In the genomic region with DNA sequence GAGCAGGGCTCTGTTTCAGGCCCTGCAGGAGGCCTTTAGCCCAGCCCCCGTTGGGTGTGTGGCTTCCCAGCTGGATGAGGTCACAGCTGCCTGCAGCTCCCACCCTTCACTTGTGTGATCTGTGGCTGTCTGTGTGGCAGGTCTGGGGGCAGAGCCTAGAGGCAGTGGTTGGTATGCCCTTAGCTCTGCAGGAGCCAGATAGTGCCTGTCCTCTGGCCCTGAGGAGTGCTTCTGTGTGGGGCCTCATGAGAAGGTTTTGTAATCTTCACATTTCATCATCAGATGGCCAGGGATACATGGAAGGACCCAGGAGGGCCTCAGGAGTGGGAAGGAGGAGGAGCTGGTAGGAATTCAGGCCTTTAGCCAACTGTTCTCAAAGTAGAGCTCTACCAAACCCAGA, we compare ENCODE assay signal across 14 mouse cellular contexts. TPM values are rescaled to one million over a fixed set of nuclear protein-coding genes. Genes with fewer than 3 reads are reported as not detected.
DNase-seq lines count a peak whose midpoint lies in the region; ATAC-seq and TF ChIP-seq lines count a peak whose summit lies in the region.
"Had no signal": no experiment of that assay in that cellular context is flagged by ENCODE, and none has a peak within 500 bp of the region (broad histone marks: within the 10 kb centered on the region; RNA-seq: fewer than 3 reads in every experiment).

No protein-coding gene starts in this region.

- WGBS in embryonic facial prominence, embryonic 14.5 days: 47% methylated on average over 1 of the region's 1 CpGs
- WGBS in embryonic facial prominence, embryonic 10.5 days: 38% methylated on average over 1 of the region's 1 CpGs
- 12% methylated on average over 1 of the region's 1 CpGs for WGBS in lung, embryonic 16.5 days
- WGBS in lung, adult 2 months: 31% methylated on average over 1 of the region's 1 CpGs
- 21% methylated on average over 1 of the region's 1 CpGs for WGBS in intestine, embryonic 14.5 days
- WGBS in midbrain, embryonic 16.5 days: 48% methylated on average over 1 of the region's 1 CpGs

- no peak for TF ChIP-seq POLR2A in lung, adult 2 months (IDR thresholded peaks at IDR 0.05; ENCODE audit: borderline replicate concordance, extremely low read depth, low read depth, low read length)

- peaks cover 12% of the 10 kb centered on the region; the same call in 1 of the 2 replicates for H3K4me1 ChIP-seq in embryonic facial prominence, embryonic 14.5 days (ENCODE audit: control insufficient read depth, insufficient read depth, low read length)
- peaks cover 3% of the 10 kb centered on the region; the same call in 1 of the 2 replicates for H3K4me1 ChIP-seq in embryonic facial prominence, embryonic 10.5 days
- H3K4me1 ChIP-seq in lung, embryonic 16.5 days (replicated peaks; ENCODE audit: control insufficient read depth, insufficient read depth, low read length): peaks cover 23% of the 10 kb centered on the region
- peaks cover 2% of the 10 kb centered on the region for H3K4me1 ChIP-seq in lung, adult 2 months (ENCODE audit: control insufficient read depth, insufficient read depth, low read length)
- H3K4me1 ChIP-seq in intestine, embryonic 14.5 days (replicated peaks; ENCODE audit: control insufficient read depth, insufficient read depth, low read length): no peaks in the 10 kb centered on the region
- H3K4me1 ChIP-seq in midbrain, embryonic 16.5 days (ENCODE audit: control insufficient read depth, insufficient read depth, low read length): peaks cover 11% of the 10 kb centered on the region; the same call in 1 of the 2 replicates

- DNase-seq in embryonic facial prominence, embryonic 14.5 days (ENCODE audit: low spot score): peak; percentile 37
- no peak for DNase-seq in embryonic facial prominence, embryonic 10.5 days (ENCODE audit: low spot score)
- no peak for DNase-seq in lung, adult 2 months
- no peak for DNase-seq in intestine, embryonic 14.5 days (ENCODE audit: low spot score)
- peak; percentile 56 for DNase-seq in skeletal muscle tissue, adult 2 months (ENCODE audit: low read depth, low spot score)
- DNase-seq: kidney, adult 8-10 months; layer of hippocampus, postnatal 36 days had no signal

- H3K36me3 ChIP-seq in embryonic facial prominence, embryonic 14.5 days (ENCODE audit: control insufficient read depth, insufficient read depth, low read length): peaks cover 20% of the 10 kb centered on the region; the same call in 1 of the 2 replicates
- H3K36me3 ChIP-seq in embryonic facial prominence, embryonic 10.5 days (replicated peaks): peaks cover 69% of the 10 kb centered on the region
- H3K36me3 ChIP-seq in lung, embryonic 16.5 days (ENCODE audit: control insufficient read depth, insufficient read depth, low read length): 0 out of 2 replicates have a peak, but pooled peaks cover 4% of the 10 kb centered on the region
- peaks cover 26% of the 10 kb centered on the region; the same call in 1 of the 2 replicates for H3K36me3 ChIP-seq in intestine, embryonic 14.5 days (ENCODE audit: control insufficient read depth, insufficient read depth, low read length)
- H3K36me3 ChIP-seq in midbrain, embryonic 16.5 days (ENCODE audit: control insufficient read depth, insufficient read depth, low read length): no peaks in the 10 kb centered on the region

- H3K4me3 ChIP-seq in embryonic facial prominence, embryonic 14.5 days (ENCODE audit: low read depth, low read length): no peak overlapping the region
- H3K4me3 ChIP-seq in embryonic facial prominence, embryonic 10.5 days: no peak overlapping the region
- no peak overlapping the region for H3K4me3 ChIP-seq in lung, embryonic 16.5 days (ENCODE audit: low read length)
- no peak overlapping the region for H3K4me3 ChIP-seq in lung, adult 2 months (replicated peaks; ENCODE audit: extremely low read depth, low read depth, low read length)
- H3K4me3 ChIP-seq in intestine, embryonic 14.5 days (ENCODE audit: low read depth, low read length): no peak overlapping the region
- no peak overlapping the region for H3K4me3 ChIP-seq in midbrain, embryonic 16.5 days (ENCODE audit: low read depth, low read length)
- H3K4me3 ChIP-seq: neural tube, embryonic 13.5 days had no signal

- ATAC-seq in embryonic facial prominence, embryonic 14.5 days (ENCODE audit: low read depth): 0 out of 2 replicates have a peak, but pooled peaks have one; percentile 10
- ATAC-seq in lung, embryonic 16.5 days (ENCODE audit: low read depth): peak; percentile 39; the same call in 1 of the 2 replicates
- 0 out of 2 replicates have a peak, but pooled peaks have one; percentile 29 for ATAC-seq in intestine, embryonic 14.5 days (replicated peaks; ENCODE audit: low FRiP score, low TSS enrichment, low read depth)
- ATAC-seq in cerebellum, adult (ENCODE audit: insufficient number of reproducible peaks, low FRiP score, low TSS enrichment): no peak
- no peak for ATAC-seq in midbrain, embryonic 16.5 days

- H3K9me3 ChIP-seq in embryonic facial prominence, embryonic 14.5 days (ENCODE audit: control insufficient read depth, low read length): no peaks in the 10 kb centered on the region
- H3K9me3 ChIP-seq in embryonic facial prominence, embryonic 10.5 days: no peaks in the 10 kb centered on the region
- no peaks in the 10 kb centered on the region for H3K9me3 ChIP-seq in lung, embryonic 16.5 days (ENCODE audit: control insufficient read depth, low read length)
- no peaks in the 10 kb centered on the region for H3K9me3 ChIP-seq in intestine, embryonic 14.5 days (ENCODE audit: control insufficient read depth, low read length)
- no peaks in the 10 kb centered on the region for H3K9me3 ChIP-seq in midbrain, embryonic 16.5 days (replicated peaks; ENCODE audit: control insufficient read depth, low read length, poor library complexity, severe bottlenecking)
- H3K9me3 ChIP-seq: neural tube, embryonic 13.5 days had no signal

- H3K27ac ChIP-seq in embryonic facial prominence, embryonic 14.5 days (replicated peaks; ENCODE audit: low read depth, low read length): no peak overlapping the region
- H3K27ac ChIP-seq in embryonic facial prominence, embryonic 10.5 days (replicated peaks): no peak overlapping the region
- H3K27ac ChIP-seq in lung, embryonic 16.5 days (ENCODE audit: low read length): no peak overlapping the region
- no peak overlapping the region for H3K27ac ChIP-seq in intestine, embryonic 14.5 days (ENCODE audit: low read depth)
- H3K27ac ChIP-seq in midbrain, embryonic 16.5 days (ENCODE audit: low read length): no peak overlapping the region
- H3K27ac ChIP-seq: macrophage; neural tube, embryonic 13.5 days had no signal

- H3K9ac ChIP-seq in embryonic facial prominence, embryonic 14.5 days (ENCODE audit: low read depth, low read length): no peak overlapping the region
- H3K9ac ChIP-seq in lung, embryonic 16.5 days (ENCODE audit: low read length): no peak overlapping the region
- H3K9ac ChIP-seq in intestine, embryonic 14.5 days (ENCODE audit: low read length): no peak overlapping the region
- H3K9ac ChIP-seq in midbrain, embryonic 16.5 days (ENCODE audit: low read depth, low read length): no peak overlapping the region
- H3K9ac ChIP-seq: neural tube, embryonic 13.5 days had no signal

- no peak overlapping the region for H3K4me2 ChIP-seq in embryonic facial prominence, embryonic 14.5 days (ENCODE audit: low read depth, low read length)
- H3K4me2 ChIP-seq in lung, embryonic 16.5 days (ENCODE audit: low read depth, low read length): no peak overlapping the region
- H3K4me2 ChIP-seq in intestine, embryonic 14.5 days (ENCODE audit: low read length): no peak overlapping the region
- H3K4me2 ChIP-seq in midbrain, embryonic 16.5 days (ENCODE audit: low read length): no peak overlapping the region
- H3K4me2 ChIP-seq: neural tube, embryonic 13.5 days had no signal

- no peaks in the 10 kb centered on the region for H3K27me3 ChIP-seq in embryonic facial prominence, embryonic 14.5 days (replicated peaks; ENCODE audit: control insufficient read depth, insufficient read depth, low read length)
- no peaks in the 10 kb centered on the region for H3K27me3 ChIP-seq in embryonic facial prominence, embryonic 10.5 days (replicated peaks; ENCODE audit: low read depth, poor library complexity, severe bottlenecking)
- no peaks in the 10 kb centered on the region for H3K27me3 ChIP-seq in lung, embryonic 16.5 days (ENCODE audit: control insufficient read depth, insufficient read depth, low read depth, low read length)
- H3K27me3 ChIP-seq in intestine, embryonic 14.5 days (replicated peaks; ENCODE audit: control insufficient read depth, insufficient read depth, low read length): no peaks in the 10 kb centered on the region
- no peaks in the 10 kb centered on the region for H3K27me3 ChIP-seq in midbrain, embryonic 16.5 days (ENCODE audit: control insufficient read depth, insufficient read depth, low read depth, low read length)
- H3K27me3 ChIP-seq: neural tube, embryonic 13.5 days had no signal

- no peak for TF ChIP-seq CTCF in lung, adult 2 months (IDR thresholded peaks at IDR 0.05; ENCODE audit: insufficient read depth, low read length)

RNA-seq across cellular contexts. Expression of a gene that starts 18.4 kb away (rescaled TPM):
- 0.50 and 1.4 TPM in 2 replicates for polyA plus RNA-seq in embryonic facial prominence, embryonic 14.5 days (2014; fragmentation: Nextera tagmentation; extraction: Ambion mirVana)
- polyA plus RNA-seq in embryonic facial prominence, embryonic 10.5 days (2016; fragmentation: Nextera tagmentation; extraction: Ambion mirVana): 0.32 and 0.78 TPM in 2 replicates
- 27.1 and 32.1 TPM in 2 replicates for polyA plus RNA-seq in lung, embryonic 16.5 days (2015; fragmentation: Nextera tagmentation; extraction: Ambion mirVana)
- 62.7 and 76.3 TPM in 2 replicates for polyA plus RNA-seq in lung, adult 2 months (2012; rRNA removed)
- polyA plus RNA-seq in intestine, embryonic 14.5 days (2014; fragmentation: Nextera tagmentation; extraction: Ambion mirVana): 52.1 and 53.5 TPM in 2 replicates
- polyA plus RNA-seq in midbrain, embryonic 16.5 days (2015; fragmentation: Nextera tagmentation; extraction: Ambion mirVana): 0.05 TPM in 1 of 2 replicates, not detected in the other
- polyA plus RNA-seq: macrophage had no signal

RNA-seq across cellular contexts. Expression of a gene that starts 25.3 kb away (rescaled TPM):
- polyA plus RNA-seq in embryonic facial prominence, embryonic 14.5 days (2014; fragmentation: Nextera tagmentation; extraction: Ambion mirVana): 25.2 and 25.7 TPM in 2 replicates
- 38.5 and 39.2 TPM in 2 replicates for polyA plus RNA-seq in embryonic facial prominence, embryonic 10.5 days (2016; fragmentation: Nextera tagmentation; extraction: Ambion mirVana)
- 26.6 and 27.6 TPM in 2 replicates for polyA plus RNA-seq in lung, embryonic 16.5 days (2015; fragmentation: Nextera tagmentation; extraction: Ambion mirVana)
- 23.9 and 29.9 TPM in 2 replicates for polyA plus RNA-seq in lung, adult 2 months (2012; rRNA removed)
- 23.2 and 24.6 TPM in 2 replicates for polyA plus RNA-seq in intestine, embryonic 14.5 days (2014; fragmentation: Nextera tagmentation; extraction: Ambion mirVana)
- 24.0 and 26.1 TPM in 2 replicates for polyA plus RNA-seq in midbrain, embryonic 16.5 days (2015; fragmentation: Nextera tagmentation; extraction: Ambion mirVana)

RNA-seq across cellular contexts. Expression of a gene that starts 34.4 kb away (rescaled TPM):
- 17.1 and 28.1 TPM in 2 replicates for polyA plus RNA-seq in embryonic facial prominence, embryonic 14.5 days (2014; fragmentation: Nextera tagmentation; extraction: Ambion mirVana)
- 6.0 and 6.7 TPM in 2 replicates for polyA plus RNA-seq in embryonic facial prominence, embryonic 10.5 days (2016; fragmentation: Nextera tagmentation; extraction: Ambion mirVana)
- polyA plus RNA-seq in lung, embryonic 16.5 days (2015; fragmentation: Nextera tagmentation; extraction: Ambion mirVana): 5.4 and 8.7 TPM in 2 replicates
- 4.2 TPM in 1 of 2 replicates, not detected in the other for polyA plus RNA-seq in lung, adult 2 months (2012; rRNA removed)
- polyA plus RNA-seq in intestine, embryonic 14.5 days (2014; fragmentation: Nextera tagmentation; extraction: Ambion mirVana): 0.41 and 1.6 TPM in 2 replicates
- 0.19 TPM in 1 of 2 replicates, not detected in the other for polyA plus RNA-seq in midbrain, embryonic 16.5 days (2015; fragmentation: Nextera tagmentation; extraction: Ambion mirVana)
- polyA plus RNA-seq: macrophage; neural tube, embryonic 13.5 days had no signal

RNA-seq across cellular contexts. Expression of a gene that starts 40.0 kb away (rescaled TPM):
- polyA plus RNA-seq in embryonic facial prominence, embryonic 14.5 days (2014; fragmentation: Nextera tagmentation; extraction: Ambion mirVana): 0.58 and 0.77 TPM in 2 replicates
- not detected in 2 replicates for polyA plus RNA-seq in embryonic facial prominence, embryonic 10.5 days (2016; fragmentation: Nextera tagmentation; extraction: Ambion mirVana)
- polyA plus RNA-seq in lung, embryonic 16.5 days (2015; fragmentation: Nextera tagmentation; extraction: Ambion mirVana): 0.16 and 0.19 TPM in 2 replicates
- polyA plus RNA-seq in lung, adult 2 months (2012; rRNA removed): 0.08 TPM in 1 of 2 replicates, not detected in the other
- not detected in 2 replicates for polyA plus RNA-seq in intestine, embryonic 14.5 days (2014; fragmentation: Nextera tagmentation; extraction: Ambion mirVana)
- 0.23 TPM in 1 of 2 replicates, not detected in the other for polyA plus RNA-seq in midbrain, embryonic 16.5 days (2015; fragmentation: Nextera tagmentation; extraction: Ambion mirVana)
- polyA plus RNA-seq: C2C12; macrophage; small intestine, adult 2 months had no signal

RNA-seq across cellular contexts. Expression of a gene that starts 45.6 kb away (rescaled TPM):
- 3.2 and 4.7 TPM in 2 replicates for polyA plus RNA-seq in embryonic facial prominence, embryonic 14.5 days (2014; fragmentation: Nextera tagmentation; extraction: Ambion mirVana)
- polyA plus RNA-seq in embryonic facial prominence, embryonic 10.5 days (2016; fragmentation: Nextera tagmentation; extraction: Ambion mirVana): 3.1 and 4.0 TPM in 2 replicates
- 3.0 and 3.2 TPM in 2 replicates for polyA plus RNA-seq in lung, embryonic 16.5 days (2015; fragmentation: Nextera tagmentation; extraction: Ambion mirVana)
- 3.6 and 3.9 TPM in 2 replicates for polyA plus RNA-seq in lung, adult 2 months (2012; rRNA removed)
- polyA plus RNA-seq in intestine, embryonic 14.5 days (2014; fragmentation: Nextera tagmentation; extraction: Ambion mirVana): 2.1 and 2.9 TPM in 2 replicates
- 1.8 and 1.9 TPM in 2 replicates for polyA plus RNA-seq in midbrain, embryonic 16.5 days (2015; fragmentation: Nextera tagmentation; extraction: Ambion mirVana)

Comparison
In these comparisons a context has a peak if more than half of its experiments do, and no peak if none do; other contexts are left out.
1. DNase-seq: peak in embryonic facial prominence, embryonic 14.5 days (single experiment) and skeletal muscle tissue, adult 2 months (single experiment); none in embryonic facial prominence, embryonic 10.5 days (single experiment), lung, adult 2 months (single experiment) and intestine, embryonic 14.5 days (single experiment).
2. ATAC-seq: peak in embryonic facial prominence, embryonic 14.5 days (single experiment), lung, embryonic 16.5 days (single experiment) and intestine, embryonic 14.5 days (single experiment); none in cerebellum, adult (single experiment) and midbrain, embryonic 16.5 days (single experiment).
3. RNA of a gene that starts 18.4 kb away (polyA plus RNA-seq): 62.7 to 76.3 TPM in lung, adult 2 months, 52.1 to 53.5 TPM in intestine, embryonic 14.5 days and 27.1 to 32.1 TPM in lung, embryonic 16.5 days; 0.50 to 1.4 TPM in embryonic facial prominence, embryonic 14.5 days, 0.32 to 0.78 TPM in embryonic facial prominence, embryonic 10.5 days and 0.05 TPM in midbrain, embryonic 16.5 days; every median in the first group is over 10 times any median in the second.